Mouse (Mus musculus): ENCODE results near the gene Scaf8.
"Not testable (repeated sequence)": the region's sequence is repeated elsewhere in the genome, so short reads cannot be mapped to it uniquely, and the experiment has no call there.

Gene Scaf8

DNA sequence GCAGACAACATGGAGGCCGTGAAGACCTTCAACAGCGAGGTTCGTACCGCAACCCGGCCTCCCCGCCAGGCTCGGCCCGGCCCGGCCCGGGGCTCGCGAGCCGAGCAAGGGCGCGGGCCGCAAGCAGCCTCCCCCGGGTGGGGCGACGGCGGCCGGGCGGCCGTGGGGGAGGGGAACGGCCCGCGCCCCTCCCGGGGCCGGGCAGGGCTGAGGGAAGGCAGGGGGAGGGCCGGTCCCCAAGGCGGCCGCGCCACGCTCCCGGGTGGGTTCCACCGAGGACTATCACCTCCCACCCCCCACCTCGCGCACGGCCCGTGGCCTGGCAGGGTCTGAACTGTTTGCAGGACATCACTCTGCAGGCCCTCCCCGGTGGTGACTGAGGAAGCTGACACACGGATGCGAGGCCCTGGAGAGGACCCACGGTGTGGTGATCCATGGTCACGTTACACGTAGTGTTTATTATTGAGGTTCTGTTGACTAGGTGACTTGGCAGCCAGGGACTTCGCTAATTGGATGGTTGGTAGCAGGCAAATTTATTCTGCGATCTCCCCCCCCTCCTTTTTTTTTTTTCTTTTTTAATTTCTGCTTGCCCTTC, 705 bp downstream of the Scaf8 start:
- peak; percentile 87 to 90 for DNase-seq

DNA sequence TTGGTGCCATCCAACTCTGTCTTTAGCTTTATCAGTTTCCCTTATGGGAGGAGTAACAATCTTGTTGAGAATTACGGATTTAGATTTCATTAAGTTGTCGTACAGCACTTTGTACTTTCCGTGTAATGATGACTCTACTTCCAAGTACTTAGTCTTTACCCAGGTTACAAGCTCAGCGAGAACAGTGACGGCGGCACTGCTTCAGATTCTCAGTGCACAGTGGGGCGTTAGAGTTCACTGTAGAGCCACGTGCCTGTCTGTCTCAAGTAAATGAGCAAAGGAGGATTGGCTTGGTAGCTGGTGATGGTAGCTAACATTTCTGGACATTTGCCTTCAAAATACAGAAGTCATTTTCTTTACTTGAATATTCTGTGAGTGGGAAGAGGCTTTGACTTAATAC, 6.2 kb downstream of the Scaf8 start:
- DNase-seq, result not testable (repeated sequence)

DNA sequence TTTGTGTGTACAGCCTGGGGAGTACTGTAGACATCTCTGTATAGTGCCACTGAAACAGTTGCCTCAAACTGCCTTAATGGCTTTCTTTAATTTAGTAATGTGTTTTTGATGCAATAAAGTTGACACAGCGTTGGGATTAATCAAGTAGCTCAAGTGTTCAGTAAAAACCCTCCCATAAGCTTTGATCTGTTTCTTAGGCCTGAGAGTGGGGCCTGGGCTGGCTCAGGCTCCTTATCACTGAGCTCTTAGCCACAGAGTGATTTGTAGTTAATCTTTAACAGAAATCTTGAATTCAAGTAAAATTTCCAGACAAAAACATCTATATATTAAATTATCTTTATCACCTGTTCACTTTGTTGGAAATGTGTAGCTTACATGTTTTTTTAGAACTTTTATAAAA, 8.8 kb downstream of the Scaf8 start:
- DNase-seq, result not testable (repeated sequence)

DNA sequence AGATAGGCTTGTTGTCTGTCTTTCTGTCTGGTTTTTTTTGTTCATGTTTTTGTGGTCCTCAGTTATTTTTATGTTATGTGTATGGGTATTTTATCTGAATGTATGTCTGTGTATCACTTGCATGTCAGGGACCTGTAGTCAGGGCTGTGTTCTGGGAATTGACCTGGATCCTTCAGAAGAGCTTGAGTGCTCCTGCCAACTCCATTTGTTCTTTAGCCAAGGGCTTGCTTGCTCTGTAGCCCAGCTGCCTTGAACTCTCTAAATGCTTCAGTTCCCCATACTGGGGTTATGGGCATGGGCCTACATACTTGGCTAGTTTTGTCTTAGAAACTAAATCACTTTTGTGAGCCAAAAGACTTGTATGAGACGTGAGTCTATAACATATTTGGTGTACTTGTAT, 13.9 kb downstream of the Scaf8 start:
- DNase-seq, result no peak

DNA sequence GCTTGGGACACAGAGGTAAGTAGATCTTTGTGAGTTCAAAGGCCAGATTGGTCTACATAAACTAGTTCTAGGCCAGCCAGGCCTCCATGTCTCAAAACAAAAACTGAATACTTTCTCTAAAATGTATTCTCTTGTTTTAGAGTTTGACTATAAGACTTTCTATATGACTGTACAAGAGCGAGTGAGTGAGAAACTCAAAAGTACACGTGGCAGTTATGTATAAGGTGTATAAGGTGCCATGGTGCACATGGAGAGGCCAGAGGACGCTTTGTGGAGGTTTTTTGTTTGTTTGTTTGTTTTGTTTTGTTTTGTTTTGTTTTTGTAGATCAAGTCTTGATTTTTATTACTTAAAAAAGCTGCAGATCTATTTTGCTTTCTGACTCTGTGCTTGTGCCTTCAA, 15.0 kb downstream of the Scaf8 start:
- DNase-seq, result no peak

DNA sequence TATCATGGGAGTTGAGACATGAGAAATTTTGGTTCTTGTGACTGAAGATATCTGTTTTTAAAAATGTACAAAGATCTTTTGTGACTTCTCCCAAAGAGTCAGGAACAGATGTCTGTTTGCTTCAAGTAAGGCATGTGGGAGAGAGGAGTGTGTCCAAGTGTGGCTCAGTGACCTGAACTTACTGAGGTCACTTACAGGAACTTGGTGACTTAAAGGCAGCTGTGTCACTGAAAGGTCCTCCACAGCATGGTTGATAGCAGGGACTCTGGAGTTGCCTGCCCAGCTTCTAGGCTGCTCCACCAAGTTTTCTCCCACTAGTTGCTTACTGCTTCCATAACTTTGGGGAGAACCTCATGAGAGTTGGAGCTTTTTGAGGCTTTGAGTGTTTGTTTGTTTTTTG, 20.6 kb downstream of the Scaf8 start:
- DNase-seq, result no peak

DNA sequence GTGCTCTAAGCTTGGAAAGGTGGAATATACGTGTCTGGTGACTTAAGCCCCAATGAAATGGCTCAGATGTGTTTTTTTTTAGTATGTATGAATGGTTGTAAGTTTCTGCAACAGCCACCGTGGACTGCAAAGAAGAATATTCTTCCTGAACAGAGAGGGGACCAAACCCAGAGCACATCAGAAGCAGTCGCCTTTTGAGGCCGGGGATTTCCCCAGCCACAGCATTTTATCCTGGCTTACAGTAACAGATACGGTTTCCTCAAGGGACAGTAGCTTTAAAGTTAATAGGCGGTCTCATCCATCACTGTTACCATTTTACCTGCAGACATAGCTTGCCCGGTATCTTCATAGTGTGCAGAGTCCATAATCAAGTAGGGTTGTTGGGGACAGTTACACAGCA, 21.4 kb downstream of the Scaf8 start:
- DNase-seq, result no peak

DNA sequence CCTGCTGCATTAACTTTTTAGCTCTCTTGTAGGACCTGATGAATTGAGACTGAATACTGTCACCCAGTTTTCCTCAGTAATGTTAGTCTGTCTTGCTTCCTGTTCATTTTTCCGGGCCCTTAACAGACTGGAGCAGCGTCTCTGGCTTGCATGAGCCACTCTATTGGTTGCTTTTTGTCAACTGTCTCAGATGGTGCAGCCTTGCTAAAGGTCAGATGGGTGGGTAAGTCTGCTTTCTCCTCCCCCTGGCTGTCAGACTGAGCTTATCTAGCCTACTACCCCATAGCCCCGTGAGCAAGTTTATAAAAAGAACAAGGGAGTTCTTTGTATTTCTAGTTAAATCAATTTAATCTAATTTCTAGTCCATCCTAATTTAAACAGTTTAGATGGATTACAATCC, 23.6 kb downstream of the Scaf8 start:
- no peak for DNase-seq

DNA sequence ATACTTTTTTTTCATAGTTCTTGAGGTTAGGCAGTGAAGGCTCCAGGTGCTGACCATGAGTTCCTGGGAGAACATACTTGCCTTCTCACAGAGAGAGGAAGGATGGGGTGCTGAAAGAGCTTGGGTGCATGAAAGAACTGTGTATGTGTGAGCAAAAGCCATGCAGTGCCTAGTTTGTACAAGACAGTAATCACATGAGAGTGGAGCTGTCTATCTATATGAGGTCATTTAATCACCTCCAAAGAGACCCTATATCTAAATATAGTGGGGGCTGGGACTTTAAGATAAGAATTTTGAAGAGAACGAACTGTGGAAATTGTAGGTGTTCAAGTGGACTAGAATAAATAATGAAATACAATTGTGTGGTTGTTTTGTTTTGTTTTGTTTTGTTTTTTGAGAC, 25.3 kb downstream of the Scaf8 start:
- no peak for DNase-seq

DNA sequence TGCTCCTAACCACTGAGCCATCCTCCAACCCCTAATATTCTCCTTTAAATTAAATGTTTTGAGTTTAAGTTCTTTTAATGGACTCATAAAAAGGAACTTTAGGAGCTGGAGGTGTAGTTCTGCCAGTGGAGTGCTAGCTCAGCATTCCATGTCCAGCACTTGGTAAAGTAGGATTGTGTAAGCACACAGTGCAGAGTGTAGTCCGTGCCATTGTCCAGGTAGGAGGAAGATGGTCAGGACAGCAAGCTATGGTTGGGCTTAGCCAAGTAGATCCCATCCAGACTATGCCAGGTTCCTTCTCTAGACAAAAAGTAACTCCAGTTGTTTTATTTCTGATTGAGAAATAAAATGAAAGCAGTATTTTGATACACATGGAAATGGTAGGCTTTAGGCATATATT, 34.1 kb downstream of the Scaf8 start:
- DNase-seq, result no peak

DNA sequence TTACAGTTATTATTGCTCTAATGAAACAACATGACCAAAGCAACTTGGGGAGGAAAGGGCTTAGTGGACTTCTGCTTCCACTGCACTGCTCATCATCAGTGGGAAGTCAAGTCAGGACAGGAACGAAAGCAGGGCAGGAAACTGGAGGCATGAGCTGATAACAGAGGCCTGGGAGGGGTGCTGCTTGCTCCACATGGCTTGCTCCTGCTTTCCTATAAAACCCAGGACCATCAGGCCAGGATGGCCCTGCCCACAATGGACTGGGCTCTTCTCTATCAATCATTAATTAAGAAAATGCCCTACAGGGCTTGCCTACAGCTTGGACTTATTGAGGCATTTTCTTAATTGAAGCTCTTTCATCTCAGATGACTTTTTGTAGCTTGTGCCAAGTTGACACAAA, 34.8 kb downstream of the Scaf8 start:
- DNase-seq, result no peak

DNA sequence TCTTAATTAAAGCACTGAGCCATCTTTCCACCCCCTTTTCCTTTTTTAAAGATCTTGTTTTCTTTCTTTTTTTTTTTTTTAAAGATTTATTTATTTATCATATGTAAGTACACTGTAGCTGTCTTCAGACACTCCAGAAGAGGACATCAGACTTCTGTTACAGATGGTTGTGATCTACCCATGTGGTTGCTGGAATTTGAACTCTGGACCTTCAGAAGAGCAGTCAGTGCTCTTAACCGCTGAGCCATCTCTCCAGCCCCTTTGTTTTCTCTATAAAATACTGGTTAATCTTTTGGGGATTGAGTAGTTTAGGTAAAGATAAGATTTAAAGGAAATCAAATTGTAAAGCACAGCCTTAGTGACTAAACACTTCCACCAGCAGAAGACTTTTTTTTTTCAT, 35.9 kb downstream of the Scaf8 start:
- DNase-seq, result not testable (repeated sequence)

DNA sequence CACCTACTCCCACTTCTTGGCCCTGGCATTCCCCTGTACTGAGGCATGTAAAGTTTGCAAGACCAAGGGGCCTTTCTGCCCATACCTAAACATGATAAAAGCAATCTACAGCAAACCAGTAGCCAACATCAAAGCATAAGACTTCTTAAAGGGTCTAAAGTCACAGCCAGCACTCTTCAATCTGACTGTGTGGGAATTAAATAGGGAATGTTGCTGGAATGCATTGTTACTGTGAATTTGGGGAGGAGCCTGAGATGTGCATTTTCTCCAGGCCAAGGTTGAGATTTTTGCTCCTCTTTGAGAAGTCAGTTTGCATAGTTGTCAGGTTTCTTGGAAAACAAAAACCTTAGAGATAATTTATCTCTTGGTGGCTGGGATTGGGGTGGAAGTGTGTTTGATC, 36.4 kb downstream of the Scaf8 start:
- DNase-seq, result no peak

DNA sequence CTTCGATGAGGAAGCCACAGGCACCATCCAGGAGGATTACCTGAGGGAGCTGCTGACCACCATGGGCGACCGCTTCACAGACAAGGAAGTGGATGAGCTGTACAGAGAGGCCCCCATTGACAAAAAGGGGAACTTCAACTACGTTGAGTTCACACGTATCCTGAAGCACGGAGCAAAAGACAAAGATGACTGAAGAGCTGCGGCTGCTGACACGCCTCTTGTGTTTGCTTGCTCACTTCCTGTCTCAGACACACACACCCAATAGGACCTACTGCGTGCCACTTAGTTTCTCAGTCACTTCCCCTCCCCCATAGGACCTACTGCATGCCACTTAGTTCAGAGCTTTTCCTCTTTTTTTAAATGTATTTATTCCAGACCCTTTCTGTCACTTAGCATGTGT, 41.4 kb downstream of the Scaf8 start:
- peak; percentile 53 to 62 for DNase-seq

DNA sequence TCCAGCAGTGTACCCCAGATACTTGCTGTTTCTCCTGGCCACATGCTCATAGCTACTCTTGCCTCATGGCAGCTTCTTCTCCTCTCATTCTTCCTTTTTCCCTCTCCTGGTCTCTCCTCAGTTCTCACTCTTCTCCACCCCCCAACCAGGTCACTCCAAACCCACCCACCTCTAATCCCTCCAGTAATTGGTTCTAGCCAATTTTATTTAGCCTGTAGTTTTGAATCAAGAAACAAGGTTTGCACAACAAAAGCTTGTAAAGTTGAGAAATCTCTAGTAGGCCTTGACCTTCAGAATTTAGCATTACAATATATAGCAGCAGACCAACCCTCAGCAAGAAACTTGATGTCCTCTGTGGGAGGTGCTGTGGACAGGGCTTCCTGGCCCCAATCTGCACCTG, 42.2 kb downstream of the Scaf8 start:
- DNase-seq, result no peak

DNA sequence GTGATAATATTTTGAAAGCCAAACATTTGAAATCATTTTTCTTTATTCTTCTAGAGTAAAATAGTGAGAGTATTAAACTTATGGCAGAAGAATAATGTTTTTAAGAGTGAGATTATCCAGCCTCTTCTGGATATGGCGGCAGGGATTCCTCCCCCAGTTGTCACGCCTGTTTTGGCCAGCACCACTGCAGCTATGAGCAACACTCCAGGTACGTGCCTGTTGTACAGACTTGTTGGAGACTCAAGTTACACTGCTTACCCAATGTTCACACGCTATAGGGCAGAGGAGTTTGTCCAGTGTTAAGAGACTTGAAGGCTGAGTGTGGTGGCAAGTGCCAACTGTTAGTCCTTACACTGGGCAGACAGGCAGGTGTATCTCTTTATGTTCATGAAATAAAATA, 48.1 kb downstream of the Scaf8 start:
- no peak for DNase-seq

DNA sequence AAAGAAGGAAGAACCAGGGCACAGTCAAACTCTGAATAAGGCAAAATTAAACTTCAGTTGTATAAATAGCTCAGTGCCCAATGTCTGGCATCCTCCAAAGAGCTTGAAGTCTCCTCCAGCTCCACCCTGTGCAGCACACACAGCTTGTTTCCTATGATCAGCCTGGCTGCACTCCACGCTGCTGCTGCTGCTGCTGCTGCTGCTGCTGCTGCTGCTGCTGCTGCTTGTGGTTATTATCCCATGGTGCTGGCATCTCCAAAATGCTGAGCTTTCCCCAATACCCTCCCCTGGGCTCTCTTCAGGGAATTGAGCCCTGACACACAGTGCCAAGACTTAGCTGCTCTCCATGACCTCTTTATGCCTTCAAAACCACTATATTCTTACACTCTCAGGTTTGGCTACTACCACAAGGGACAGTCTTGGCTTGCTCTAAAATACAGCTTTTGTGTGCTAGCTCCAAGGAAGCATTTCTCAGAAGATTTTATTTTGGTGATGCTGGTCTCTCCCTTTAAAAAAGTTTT, 65.7 kb downstream of the Scaf8 start:
- not testable (repeated sequence) for DNase-seq

DNA sequence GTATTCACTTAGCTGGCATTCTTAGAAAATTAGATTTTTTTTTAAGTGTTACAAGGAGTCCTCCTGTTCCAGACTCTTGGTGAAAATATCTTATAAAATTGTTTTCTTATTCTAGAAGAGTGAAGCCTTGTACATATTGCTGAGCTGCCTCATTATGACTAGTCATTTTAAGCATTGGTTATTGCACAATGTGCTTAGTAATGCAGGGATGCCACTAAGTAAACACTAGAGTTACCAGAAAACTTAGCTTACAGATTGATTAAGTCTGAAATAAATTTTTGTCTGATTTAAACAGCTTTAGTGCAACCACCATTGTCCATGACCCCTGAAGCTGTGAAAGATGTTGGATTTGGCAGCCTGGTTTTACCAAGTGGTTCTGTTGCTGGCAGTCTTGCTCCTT, 80.7 kb downstream of the Scaf8 start:
- not testable (repeated sequence) for DNase-seq

DNA sequence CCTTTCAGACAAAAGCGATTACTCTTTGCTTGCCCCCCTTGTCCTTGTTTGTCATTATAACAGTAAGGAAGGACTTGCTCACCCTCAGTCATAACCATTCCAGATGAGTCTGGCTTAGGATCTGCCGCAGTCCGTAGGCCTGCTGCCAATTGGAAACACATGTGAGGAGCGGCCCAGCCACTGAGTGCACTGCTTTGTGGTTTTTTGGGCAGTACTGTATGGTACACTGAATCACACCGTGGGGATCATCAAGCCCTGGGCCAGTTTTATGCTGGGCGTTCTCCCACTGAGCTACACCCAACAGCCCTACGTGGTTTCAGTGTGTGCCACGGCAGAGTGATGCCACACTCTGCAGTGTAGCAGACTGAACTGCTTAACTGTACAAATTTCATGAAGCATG, 85.6 kb downstream of the Scaf8 start:
- no peak for DNase-seq

DNA sequence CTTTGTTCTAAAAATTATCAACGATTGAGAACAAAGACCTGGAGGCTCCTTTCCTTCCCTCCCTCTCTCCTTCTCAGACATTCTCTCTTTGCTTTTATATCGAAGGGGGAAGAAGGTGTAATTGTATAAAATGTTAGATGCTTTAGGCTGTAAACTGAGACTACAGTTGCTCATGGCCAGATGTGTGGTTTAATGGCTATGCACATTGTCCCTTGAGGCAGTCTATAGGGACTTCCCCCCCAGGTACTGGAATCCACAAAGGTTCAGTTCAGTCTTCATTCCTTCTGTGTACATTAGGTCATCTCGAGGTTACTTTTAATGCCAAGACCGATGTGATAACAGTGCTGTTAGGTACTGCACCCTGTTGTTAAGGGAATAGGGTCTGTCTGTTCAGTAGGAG, 89.1 kb downstream of the Scaf8 start:
- no peak for DNase-seq

DNA sequence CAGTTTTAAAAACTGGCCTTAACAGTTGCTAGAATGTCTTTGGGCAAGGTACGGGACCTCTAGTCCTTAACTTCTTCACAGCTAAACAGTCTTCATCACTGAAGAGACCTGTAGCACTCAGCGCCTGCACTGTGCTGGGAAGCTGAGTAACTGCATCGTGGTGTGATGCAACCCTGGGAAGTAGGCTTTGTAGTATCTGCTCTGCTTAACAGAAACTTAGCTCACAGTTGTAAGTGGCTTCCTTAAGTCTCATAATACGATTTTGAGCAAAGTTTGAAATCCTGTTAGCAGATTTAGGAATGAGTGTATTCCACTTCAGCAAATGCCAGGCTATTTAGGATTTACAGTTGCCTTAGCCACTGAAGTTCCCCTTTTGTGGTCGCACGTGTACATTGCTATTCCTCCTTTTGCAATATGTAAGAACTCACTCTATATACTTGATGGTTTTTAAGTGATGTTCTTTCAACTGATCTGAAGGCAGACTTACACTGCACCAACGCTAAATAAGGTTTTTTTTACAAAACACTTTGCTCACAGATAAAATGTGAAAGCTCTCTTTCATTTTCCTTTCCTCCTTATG, 90.1 kb downstream of the Scaf8 start:
- DNase-seq, result peak in 1 of 2 experiments; percentile 8

DNA sequence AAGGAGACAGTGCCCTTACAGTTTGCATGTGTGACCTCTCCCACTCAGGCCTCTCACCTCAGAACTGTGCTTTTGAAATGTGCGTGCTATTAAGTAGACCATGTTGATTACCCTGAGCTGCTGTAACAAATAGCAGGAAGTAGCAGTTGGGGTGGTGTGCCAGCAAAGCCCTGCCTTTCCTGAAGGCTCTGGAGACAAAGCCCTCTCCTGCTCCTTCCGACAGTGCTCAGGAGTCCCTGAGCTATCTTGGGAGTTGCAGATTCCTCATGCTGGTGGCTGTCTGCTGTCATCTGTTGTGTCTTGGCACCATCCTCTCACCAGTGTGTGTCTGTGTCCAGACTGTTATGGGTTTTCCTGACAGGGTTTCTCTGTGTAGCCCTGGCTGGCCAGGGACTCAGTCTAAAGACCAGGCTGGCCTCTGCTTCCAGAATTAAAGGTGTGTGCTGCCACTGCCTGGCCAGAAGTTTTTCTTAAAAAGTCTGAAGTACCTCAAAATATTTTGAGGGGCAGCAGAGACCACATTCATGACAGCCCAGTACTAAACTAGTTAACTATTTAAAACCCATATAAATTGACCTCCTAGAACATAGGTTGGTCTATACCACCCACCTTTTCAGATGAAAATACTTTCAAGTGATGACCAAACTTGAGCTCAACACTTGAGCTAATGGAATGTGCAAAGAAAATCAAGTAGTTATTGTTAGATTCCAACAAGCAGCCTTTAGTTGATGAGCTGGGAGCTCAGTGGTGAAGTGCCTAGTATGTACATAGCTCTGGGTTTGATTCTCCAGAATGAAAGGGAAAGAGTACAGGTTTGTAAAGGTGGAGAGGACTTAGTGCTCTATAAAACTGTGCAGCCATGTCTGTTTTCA, 92.0 kb downstream of the Scaf8 start:
- no peak for DNase-seq

DNA sequence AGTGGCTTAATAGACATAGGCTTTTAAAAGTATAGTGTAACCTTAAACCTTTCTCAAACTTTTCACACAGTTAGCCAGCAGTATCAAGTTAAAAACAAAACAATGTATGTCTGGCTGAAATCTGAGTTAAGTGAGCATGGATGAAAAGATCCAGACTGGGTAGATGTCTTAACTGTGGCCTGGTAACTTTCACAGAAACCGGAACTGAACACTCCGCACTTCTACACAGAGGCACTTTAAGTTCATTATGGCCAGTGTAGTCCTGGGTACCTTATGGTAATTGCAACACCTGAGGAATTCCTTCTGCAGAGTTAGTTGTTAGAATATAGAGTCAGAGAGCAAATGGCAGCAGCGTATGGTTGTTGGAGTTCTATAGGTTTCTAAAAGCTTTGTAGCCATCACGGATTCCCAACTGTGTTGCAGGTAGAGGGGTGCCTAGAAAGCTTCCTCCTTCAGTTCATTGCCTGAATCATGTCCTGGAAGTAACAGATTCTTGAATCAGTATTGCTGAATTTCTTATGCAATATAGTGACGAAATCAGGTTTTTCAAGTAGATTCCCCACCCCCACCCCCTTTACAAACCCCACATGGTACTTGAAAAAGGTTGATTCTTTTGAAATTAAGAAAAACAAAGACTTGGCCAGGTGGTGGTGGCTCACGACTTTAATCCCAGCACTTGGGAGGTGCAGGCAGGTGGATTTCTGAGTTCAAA, 92.9 kb downstream of the Scaf8 start:
- no peak for DNase-seq
